Mouse (Mus musculus): ENCODE measurements around the gene Olfr922.

Olfr922 gene

GRCm38 (mm10) chr9:38814314-38814713, at the start of gene Olfr922:
Gene Olfr922, plus strand, starts transcription at chr9:38814614.
- no peak for DNase-seq (ENCODE audit: low spot score)

- no peak for DNase-seq (ENCODE audit: low spot score)
Observed at GRCm38 (mm10) chr9:38772768-38773167, 41.6 kb upstream of the Olfr922 start, which contains the start of gene Olfr921. Gene Olfr921, plus strand, starts transcription at chr9:38773068.

- DNase-seq (ENCODE audit: low spot score), result no peak
Observed at GRCm38 (mm10) chr9:38792689-38793088, 21.7 kb upstream of the Olfr922 start.

GRCm38 (mm10) chr9:38805696-38806095, 8.7 kb upstream of the Olfr922 start:
- no peak for DNase-seq (ENCODE audit: low spot score)

- no peak for DNase-seq (ENCODE audit: low spot score)
Observed at GRCm38 (mm10) chr9:38815458-38815986, 1.1 kb downstream of the Olfr922 start.

- no peak for DNase-seq (ENCODE audit: low spot score)
Observed at GRCm38 (mm10) chr9:38826245-38826644, 11.8 kb downstream of the Olfr922 start, which contains the start of gene Olfr923. Gene Olfr923, plus strand, starts transcription at chr9:38826545.

- DNase-seq (ENCODE audit: low spot score), result no peak
Observed at GRCm38 (mm10) chr9:38833027-38833426, 18.6 kb downstream of the Olfr922 start.

GRCm38 (mm10) chr9:38844149-38844548, 29.7 kb downstream of the Olfr922 start, which contains the start of gene Olfr924:
Gene Olfr924, plus strand, starts transcription at chr9:38844449.
- DNase-seq (ENCODE audit: low spot score), result no peak

GRCm38 (mm10) chr9:38854760-38855159, 40.3 kb downstream of the Olfr922 start, which contains the start of gene Olfr26:
Gene Olfr26, plus strand, starts transcription at chr9:38855060.
- no peak for DNase-seq (ENCODE audit: low spot score)

All from layer of hippocampus, adult 9-10 months (tissue).